ENCODE assay signal across 8 mouse cellular contexts in genomic region chr1:136142336-136142735, GRCm38 (mm10). TPM values are rescaled to one million over a fixed set of nuclear protein-coding genes. Genes with fewer than 3 reads are reported as not detected.
DNase-seq lines count a peak whose midpoint lies in the region; ATAC-seq and TF ChIP-seq lines count a peak whose summit lies in the region.

No protein-coding gene starts in this region.

- peak overlapping the region; percentile 76 for H3K27ac ChIP-seq in forebrain, embryonic 13.5 days
- H3K27ac ChIP-seq in midbrain, postnatal 0 days (ENCODE audit: low read depth, low read length) = 0 out of 2 replicates have a peak overlapping the region, but pooled peaks have one; percentile 21

- H3K9ac ChIP-seq in forebrain, embryonic 13.5 days = 0 out of 2 replicates have a peak overlapping the region, but pooled peaks have one; percentile 10
- no peak overlapping the region for H3K9ac ChIP-seq in midbrain, postnatal 0 days (replicated peaks; ENCODE audit: low read length, poor library complexity, severe bottlenecking)

- H3K36me3 ChIP-seq in forebrain, embryonic 13.5 days (ENCODE audit: poor library complexity, severe bottlenecking) = peaks cover 30% of the 10 kb centered on the region
- H3K36me3 ChIP-seq in midbrain, postnatal 0 days (ENCODE audit: insufficient read depth, low read length) = peaks cover 26% of the 10 kb centered on the region

- no peaks in the 10 kb centered on the region for H3K27me3 ChIP-seq in forebrain, embryonic 13.5 days
- no peaks in the 10 kb centered on the region for H3K27me3 ChIP-seq in midbrain, postnatal 0 days (ENCODE audit: insufficient read depth, low read length)

- DNase-seq in layer of hippocampus, adult 11-12 months (ENCODE audit: low spot score) = peak; percentile 81
- DNase-seq in layer of hippocampus, postnatal 25 days (ENCODE audit: extremely low spot score in 1 of 2, low spot score in 1 of 2) = no peak
- peak; percentile 79 to 84 for DNase-seq in layer of hippocampus, adult 8-10 months (ENCODE audit: low spot score in 2 of 2)
- DNase-seq in midbrain, postnatal 0 days (ENCODE audit: low spot score) = peak; percentile 90
- no peak for DNase-seq in T-cell, adult 2 months (ENCODE audit: low spot score)
- no peak for DNase-seq in thymus, postnatal 14 days
- no peak for DNase-seq in embryo, embryonic 10 days (ENCODE audit: low spot score)

- peak; percentile 36; the same call in 1 of the 2 replicates for ATAC-seq in forebrain, embryonic 13.5 days
- ATAC-seq in midbrain, postnatal 0 days (ENCODE audit: low FRiP score) = peak; percentile 39

- H3K4me3 ChIP-seq in forebrain, embryonic 13.5 days = no peak overlapping the region
- H3K4me3 ChIP-seq in midbrain, postnatal 0 days (ENCODE audit: low read depth, low read length) = no peak overlapping the region

- 15% methylated on average over 6 of the region's 6 CpGs for WGBS in forebrain, embryonic 13.5 days
- 11% methylated on average over 6 of the region's 6 CpGs for WGBS in midbrain, postnatal 0 days

- no peak for TF ChIP-seq CTCF in midbrain, postnatal 0 days (IDR thresholded peaks at IDR 0.05)

- H3K4me2 ChIP-seq in forebrain, embryonic 13.5 days = peak overlapping the region; percentile 28; the same call in 1 of the 2 replicates
- H3K4me2 ChIP-seq in midbrain, postnatal 0 days (ENCODE audit: low read depth, low read length, poor library complexity, severe bottlenecking) = no peak overlapping the region

- peaks cover 70% of the 10 kb centered on the region for H3K4me1 ChIP-seq in forebrain, embryonic 13.5 days
- peaks cover 38% of the 10 kb centered on the region; the same call in 1 of the 2 replicates for H3K4me1 ChIP-seq in midbrain, postnatal 0 days (ENCODE audit: insufficient read depth, low read length)

- H3K9me3 ChIP-seq in forebrain, embryonic 13.5 days (replicated peaks) = no peaks in the 10 kb centered on the region
- H3K9me3 ChIP-seq in midbrain, postnatal 0 days (ENCODE audit: low read length) = no peaks in the 10 kb centered on the region

RNA-seq across cellular contexts. Expression of gene Kif21b, which starts 11.1 kb away (rescaled TPM):
- total RNA-seq in layer of hippocampus, postnatal 25 days (2021) = 10 to 100 TPM; 35.0 to 54.8 TPM
- 43.4 and 45.5 TPM in 2 replicates for polyA plus RNA-seq in forebrain, embryonic 13.5 days (2015; fragmentation: Nextera tagmentation; extraction: Ambion mirVana)
- total RNA-seq in layer of hippocampus, adult 8-10 months (2022) = 10 to 100 TPM; 42.0 to 44.3 (median 42.9) TPM
- 156 and 160 TPM in 2 replicates for total RNA-seq in midbrain, postnatal 0 days (2014; rRNA removed)
- polyA plus RNA-seq in midbrain, postnatal 0 days (2015; fragmentation: Nextera tagmentation; extraction: Ambion mirVana) = 28.1 and 32.1 TPM in 2 replicates

Comparison
In these comparisons a context has a peak if more than half of its experiments do, and no peak if none do; other contexts are left out.
1. DNase-seq: peak in layer of hippocampus, adult 11-12 months (single experiment), layer of hippocampus, adult 8-10 months (2 of 2) and midbrain, postnatal 0 days (single experiment); none in layer of hippocampus, postnatal 25 days (0 of 2), T-cell, adult 2 months (single experiment), thymus, postnatal 14 days (single experiment) and embryo, embryonic 10 days (single experiment).